Mouse (Mus musculus) limb, embryonic 10.5 days (tissue): Measurements from ENCODE around the gene Rhoh. TPM values are rescaled to one million over a fixed set of nuclear protein-coding genes. Genes with fewer than 3 reads are reported as not detected.
A peak's percentile ranks its signal among the peaks of the same experiment; 100 is the strongest.

Source experiments
- DNase-seq: peaks from one replicate; pipeline ENCODE4 v3.0.0-alpha.2; 2017; ENCODE audit warnings: low spot score
- H3K27ac ChIP-seq: fragments of 300-500 bp; sonication (generic); 2 replicates; pipeline ENCODE4 v1.5.1; 2016; ENCODE audit warnings: mild to moderate bottlenecking
- H3K27me3 ChIP-seq: fragments of 300-500 bp; sonication (generic); 2 replicates; pipeline ENCODE4 v1.6.1; 2016; ENCODE audit warnings: low read depth, mild to moderate bottlenecking; ENCODE audit not compliant: poor library complexity, severe bottlenecking
- H3K36me3 ChIP-seq: fragments of 300-500 bp; sonication (generic); 2 replicates; pipeline ENCODE4 v1.6.1; 2016; ENCODE audit warnings: mild to moderate bottlenecking, moderate library complexity
- H3K4me1 ChIP-seq: fragments of 300-500 bp; sonication (generic); 2 replicates; pipeline ENCODE4 v1.6.1; 2016
- H3K4me3 ChIP-seq: fragments of 300-500 bp; sonication (generic); 2 replicates; pipeline ENCODE4 v1.5.1; 2016; ENCODE audit warnings: mild to moderate bottlenecking, moderate library complexity
- H3K9me3 ChIP-seq: fragments of 300-500 bp; sonication (generic); replicated peaks from 2 replicates; pipeline ENCODE4 v1.6.1; 2016; ENCODE audit warnings: mild to moderate bottlenecking
- WGBS: fragments of 180-500 bp; shearing (Covaris S2); methylation state at CpG from one replicate; pipeline ENCODE4 v1.1.7; 2016; 5-methylcytosine and 5-hydroxymethylcytosine counted together
- polyA plus RNA-seq: library from polyadenylated mRNA; unstranded; fragments of >200 nt; fragmentation: Nextera tagmentation; extraction: Ambion mirVana; gene quantifications from 2 replicates; pipeline ENCODE4 v1.2.1, GENCODE M21; 2016

Gene Rhoh
- polyA plus RNA-seq = 0.16 and 0.19 TPM in 2 replicates

GRCm38 (mm10) chr5:65861154-65861944, at the start of gene Rhoh:
Gene Rhoh, plus strand, starts transcription at chr5:65861213.
- peaks cover 6% of the 10 kb centered on the region; the same call in 1 of the 2 replicates for H3K4me1 ChIP-seq
- 89% methylated on average over 10 of the region's 10 CpGs for WGBS
- H3K9me3 ChIP-seq = no peaks in the 10 kb centered on the region
- no peak for DNase-seq
- no peaks in the 10 kb centered on the region for H3K36me3 ChIP-seq
- H3K27me3 ChIP-seq = no peaks in the 10 kb centered on the region
- H3K27ac ChIP-seq = no peak within 1 kb of the TSS
- H3K4me3 ChIP-seq = no peak within 1 kb of the TSS

- DNase-seq = peak; percentile 40
- no peaks in the 10 kb centered on the region for H3K27me3 ChIP-seq
- H3K36me3 ChIP-seq = peaks cover 92% of the 10 kb centered on the region
- H3K27ac ChIP-seq = no peak overlapping the region
- no peak overlapping the region for H3K4me3 ChIP-seq
- 79% methylated on average over 5 of the region's 5 CpGs for WGBS
- no peaks in the 10 kb centered on the region for H3K4me1 ChIP-seq
- H3K9me3 ChIP-seq = no peaks in the 10 kb centered on the region
Measured at GRCm38 (mm10) chr5:65823601-65824133, 37.3 kb upstream of the Rhoh start.

GRCm38 (mm10) chr5:65826476-65826875, 34.5 kb upstream of the Rhoh start:
- H3K4me3 ChIP-seq = no peak overlapping the region
- no peaks in the 10 kb centered on the region for H3K4me1 ChIP-seq
- peaks cover 84% of the 10 kb centered on the region for H3K36me3 ChIP-seq
- H3K9me3 ChIP-seq = no peaks in the 10 kb centered on the region
- 97% methylated on average over 4 of the region's 4 CpGs for WGBS
- H3K27ac ChIP-seq = no peak overlapping the region
- H3K27me3 ChIP-seq = no peaks in the 10 kb centered on the region
- no peak for DNase-seq

DNA sequence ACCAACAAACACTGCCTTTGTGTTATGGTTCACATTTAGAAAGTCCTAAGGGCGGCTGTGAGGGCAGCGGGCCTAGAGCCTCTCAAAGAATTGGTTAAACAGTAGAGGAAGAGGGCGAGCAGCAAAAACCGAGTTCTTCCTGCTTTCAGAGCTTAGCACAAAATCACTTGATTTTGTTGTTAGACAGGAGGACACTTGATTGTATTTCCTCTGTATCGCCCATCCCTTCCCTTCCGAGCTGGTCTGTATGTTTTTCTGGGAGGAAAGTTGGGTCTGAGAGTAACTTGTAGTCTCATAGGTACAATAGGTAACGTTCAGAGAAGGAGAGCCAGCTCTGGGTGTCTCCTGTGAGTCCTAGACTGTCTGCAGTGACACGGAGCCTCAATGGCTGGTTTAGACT, 33.9 kb upstream of the Rhoh start:
- no peak for DNase-seq
- no peak overlapping the region for H3K27ac ChIP-seq
- no peaks in the 10 kb centered on the region for H3K27me3 ChIP-seq
- peaks cover 80% of the 10 kb centered on the region for H3K36me3 ChIP-seq
- no peaks in the 10 kb centered on the region for H3K9me3 ChIP-seq
- H3K4me3 ChIP-seq = no peak overlapping the region
- 95% methylated on average over 8 of the region's 8 CpGs for WGBS
- H3K4me1 ChIP-seq = no peaks in the 10 kb centered on the region

DNA sequence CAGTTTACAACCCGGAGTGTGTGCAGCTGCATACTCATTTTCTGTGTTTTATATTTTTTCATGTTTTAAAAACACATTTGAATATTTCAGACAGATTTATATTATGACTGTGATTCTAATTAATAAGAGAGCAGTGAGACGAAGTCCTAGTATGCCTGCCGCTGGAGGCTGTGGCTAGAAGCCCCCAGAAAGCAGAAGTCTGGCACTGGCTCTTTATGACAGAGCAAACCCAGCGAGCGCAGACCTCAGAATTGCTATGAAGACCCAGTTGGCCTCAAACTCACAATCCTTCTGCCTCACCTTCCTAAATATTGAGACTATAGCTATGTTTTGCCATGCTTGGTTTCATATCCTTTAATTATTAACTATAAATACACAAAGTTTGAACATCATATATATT, 32.8 kb upstream of the Rhoh start:
- no peak overlapping the region for H3K4me3 ChIP-seq
- DNase-seq = no peak
- no peaks in the 10 kb centered on the region for H3K4me1 ChIP-seq
- H3K36me3 ChIP-seq = peaks cover 70% of the 10 kb centered on the region
- no peak overlapping the region for H3K27ac ChIP-seq
- no peaks in the 10 kb centered on the region for H3K27me3 ChIP-seq
- WGBS = 93% methylated on average over 5 of the region's 5 CpGs
- no peaks in the 10 kb centered on the region for H3K9me3 ChIP-seq

GRCm38 (mm10) chr5:65829059-65829458, 32.0 kb upstream of the Rhoh start:
- 82% methylated on average over 2 of the region's 2 CpGs for WGBS
- Histone ChIP-seq H3K4me3 (no peak overlapping the region), H3K4me1 (no peaks in the 10 kb centered on the region), H3K27me3 (no peaks in the 10 kb centered on the region), H3K36me3 (peaks cover 62% of the 10 kb centered on the region), H3K27ac (no peak overlapping the region), H3K9me3 (no peaks in the 10 kb centered on the region)
- DNase-seq = no peak

DNA sequence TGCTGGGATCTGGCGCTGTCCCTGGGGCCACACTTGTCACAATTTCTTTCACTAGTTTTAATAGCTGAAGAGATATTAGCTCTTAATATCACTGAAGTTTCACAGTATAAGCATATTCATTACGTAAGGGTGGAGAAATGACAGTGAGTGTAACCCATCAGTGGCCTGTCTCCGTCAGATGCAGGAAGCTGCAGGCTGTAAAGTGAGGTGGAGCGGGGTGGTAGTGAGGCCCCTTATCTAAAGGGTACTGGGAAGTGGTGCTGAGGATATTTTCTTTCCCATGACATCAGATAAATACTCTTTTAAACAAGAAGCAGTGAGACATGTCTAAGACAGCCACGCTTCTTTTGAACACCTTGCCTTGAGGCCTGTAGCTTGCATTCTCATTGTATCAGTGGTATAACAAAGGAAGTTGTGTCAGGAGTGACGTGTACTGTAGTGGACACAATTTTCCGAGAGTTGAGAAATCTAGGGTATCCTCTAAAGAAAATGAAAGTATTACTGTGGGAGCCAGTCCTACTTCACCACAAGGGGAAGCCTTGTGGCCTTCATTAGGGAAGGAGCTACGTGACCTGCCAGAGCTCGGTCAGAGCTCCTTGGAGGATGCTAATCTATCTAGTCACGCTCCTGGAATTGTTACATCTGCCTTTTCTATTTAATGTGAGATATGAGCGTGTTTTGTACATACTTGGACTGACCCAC, 28.9 kb upstream of the Rhoh start:
- Histone ChIP-seq H3K36me3 (peaks cover 45% of the 10 kb centered on the region), H3K4me3 (no peak overlapping the region), H3K4me1 (no peaks in the 10 kb centered on the region), H3K27ac (no peak overlapping the region), H3K9me3 (no peaks in the 10 kb centered on the region), H3K27me3 (no peaks in the 10 kb centered on the region)
- no peak for DNase-seq
- WGBS = 92% methylated on average over 11 of the region's 11 CpGs

DNA sequence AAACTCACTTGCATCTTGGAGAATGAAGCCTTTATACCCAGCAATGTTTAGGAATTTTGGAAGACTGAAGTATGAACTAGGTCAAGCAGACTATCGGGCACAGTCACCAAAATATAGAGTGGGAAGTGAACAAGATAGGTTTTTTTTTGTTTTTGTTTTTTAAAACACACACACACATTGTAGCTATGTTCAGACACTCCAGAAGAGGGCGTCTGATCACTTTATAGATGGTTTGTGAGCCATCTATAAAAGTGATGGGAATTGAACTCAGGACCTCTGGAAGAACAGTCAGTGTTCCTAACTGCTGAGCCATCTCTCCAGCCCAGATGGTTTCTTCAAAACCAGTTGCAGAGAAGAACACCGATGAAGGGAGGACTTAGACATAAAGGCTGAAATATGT, 27.9 kb upstream of the Rhoh start:
- H3K4me1 ChIP-seq = no peaks in the 10 kb centered on the region
- peaks cover 38% of the 10 kb centered on the region for H3K36me3 ChIP-seq
- H3K9me3 ChIP-seq = no peaks in the 10 kb centered on the region
- no peak for DNase-seq
- no peak overlapping the region for H3K27ac ChIP-seq
- H3K27me3 ChIP-seq = no peaks in the 10 kb centered on the region
- WGBS = 84% methylated on average over 3 of the region's 3 CpGs
- no peak overlapping the region for H3K4me3 ChIP-seq

- no peaks in the 10 kb centered on the region for H3K4me1 ChIP-seq
- 92% methylated on average over 8 of the region's 8 CpGs for WGBS
- no peak overlapping the region for H3K27ac ChIP-seq
- no peak overlapping the region for H3K4me3 ChIP-seq
- no peaks in the 10 kb centered on the region for H3K27me3 ChIP-seq
- no peak for DNase-seq
- H3K9me3 ChIP-seq = no peaks in the 10 kb centered on the region
- peaks cover 33% of the 10 kb centered on the region for H3K36me3 ChIP-seq
Measured at GRCm38 (mm10) chr5:65833766-65834498, 27.1 kb upstream of the Rhoh start.

- H3K4me1 ChIP-seq = peaks cover 11% of the 10 kb centered on the region
- H3K27ac ChIP-seq = no peak overlapping the region
- DNase-seq = no peak
- no peak overlapping the region for H3K4me3 ChIP-seq
- WGBS = 66% methylated on average over 6 of the region's 6 CpGs
- H3K27me3 ChIP-seq = no peaks in the 10 kb centered on the region
- H3K36me3 ChIP-seq = peaks cover 11% of the 10 kb centered on the region; the same call in 1 of the 2 replicates
- H3K9me3 ChIP-seq = no peaks in the 10 kb centered on the region
Measured at GRCm38 (mm10) chr5:65838053-65838452, 23.0 kb upstream of the Rhoh start.

GRCm38 (mm10) chr5:65842947-65843346, 18.1 kb upstream of the Rhoh start:
- WGBS = 95% methylated on average over 7 of the region's 7 CpGs
- no peaks in the 10 kb centered on the region for H3K36me3 ChIP-seq
- H3K4me1 ChIP-seq = peaks cover 11% of the 10 kb centered on the region
- no peak for DNase-seq
- no peak overlapping the region for H3K27ac ChIP-seq
- no peaks in the 10 kb centered on the region for H3K27me3 ChIP-seq
- no peak overlapping the region for H3K4me3 ChIP-seq
- no peaks in the 10 kb centered on the region for H3K9me3 ChIP-seq

DNA sequence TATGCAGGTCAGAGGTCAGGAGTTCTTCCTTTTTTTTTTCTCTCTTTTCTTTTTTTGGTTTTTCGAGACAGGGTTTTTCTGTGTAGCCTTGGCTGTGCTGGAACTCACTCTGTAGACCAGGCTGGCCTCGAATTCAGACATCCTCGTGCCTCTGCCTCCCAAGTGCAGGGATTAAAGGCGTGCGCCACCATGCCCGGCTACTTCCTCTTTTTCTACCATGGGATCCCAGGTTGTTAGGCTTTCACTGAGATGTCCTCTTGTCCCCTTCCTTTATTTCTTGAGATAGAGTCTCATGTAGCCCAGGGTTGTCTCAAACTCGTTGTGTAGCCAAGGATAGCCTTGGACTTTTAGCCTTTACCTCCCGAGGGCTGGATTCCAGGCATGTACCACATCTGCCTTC, 14.5 kb upstream of the Rhoh start:
- Histone ChIP-seq H3K4me3 (no peak overlapping the region), H3K4me1 (peaks cover 10% of the 10 kb centered on the region), H3K36me3 (no peaks in the 10 kb centered on the region), H3K9me3 (no peaks in the 10 kb centered on the region), H3K27ac (no peak overlapping the region), H3K27me3 (no peaks in the 10 kb centered on the region)
- 88% methylated on average over 8 of the region's 8 CpGs for WGBS
- DNase-seq = no peak

- WGBS = 84% methylated on average over 3 of the region's 3 CpGs
- no peak overlapping the region for H3K4me3 ChIP-seq
- DNase-seq = no peak
- no peak overlapping the region for H3K27ac ChIP-seq
- H3K27me3 ChIP-seq = no peaks in the 10 kb centered on the region
- H3K9me3 ChIP-seq = no peaks in the 10 kb centered on the region
- H3K36me3 ChIP-seq = no peaks in the 10 kb centered on the region
- H3K4me1 ChIP-seq = peaks cover 5% of the 10 kb centered on the region
Measured at GRCm38 (mm10) chr5:65846958-65847357, 14.1 kb upstream of the Rhoh start.
